Mouse (Mus musculus): Measurements from ENCODE around the gene Plagl2. TPM values are rescaled to one million over a fixed set of nuclear protein-coding genes. Genes with fewer than 3 reads are reported as not detected.
A peak's percentile ranks its signal among the peaks of the same experiment; 100 is the strongest.

The Plagl2 gene
- total RNA-seq, 2 experiments from 2014 or later: 8.3 to 11.9 TPM

DNA sequence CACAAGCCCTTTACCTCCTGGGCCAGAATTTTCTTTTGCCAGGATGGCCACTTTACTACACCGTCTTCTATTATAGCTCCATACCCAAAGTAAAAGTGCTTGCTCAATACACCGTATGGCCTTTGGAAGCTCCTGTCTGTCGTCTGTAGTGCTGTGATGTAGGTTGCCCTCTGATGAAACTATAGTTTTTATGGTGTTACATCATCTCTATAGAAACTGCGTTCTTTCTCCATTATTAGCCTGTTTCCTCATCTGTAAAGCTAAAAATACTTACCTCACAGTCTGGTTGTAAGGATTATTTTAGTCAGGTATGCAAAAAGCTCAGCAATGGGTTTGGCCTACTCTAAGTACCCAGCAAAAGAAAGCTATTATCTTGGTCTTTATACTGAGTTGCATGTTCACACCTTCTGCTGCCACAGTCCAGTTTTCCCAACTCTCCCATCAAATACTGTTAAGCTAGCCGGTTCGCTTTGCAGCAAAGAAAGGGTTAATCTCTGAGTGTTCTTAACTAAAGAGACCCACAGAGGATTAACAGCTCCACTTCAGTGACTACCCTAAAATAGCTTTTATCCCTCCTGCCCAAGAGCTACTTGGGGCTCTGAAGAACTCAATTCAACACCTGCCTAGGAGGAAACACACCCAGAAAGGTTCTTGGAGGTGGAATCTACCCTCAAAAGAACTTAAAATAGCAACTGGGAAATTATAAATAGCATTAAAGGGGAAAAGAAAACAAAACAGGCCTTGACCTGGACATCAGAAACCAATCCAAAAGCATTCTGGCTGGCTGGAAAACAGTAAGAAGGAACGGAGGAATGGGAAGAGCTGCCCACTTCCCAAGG is 2.0 kb downstream of the Plagl2 start:
- no peak for DNase-seq

DNA sequence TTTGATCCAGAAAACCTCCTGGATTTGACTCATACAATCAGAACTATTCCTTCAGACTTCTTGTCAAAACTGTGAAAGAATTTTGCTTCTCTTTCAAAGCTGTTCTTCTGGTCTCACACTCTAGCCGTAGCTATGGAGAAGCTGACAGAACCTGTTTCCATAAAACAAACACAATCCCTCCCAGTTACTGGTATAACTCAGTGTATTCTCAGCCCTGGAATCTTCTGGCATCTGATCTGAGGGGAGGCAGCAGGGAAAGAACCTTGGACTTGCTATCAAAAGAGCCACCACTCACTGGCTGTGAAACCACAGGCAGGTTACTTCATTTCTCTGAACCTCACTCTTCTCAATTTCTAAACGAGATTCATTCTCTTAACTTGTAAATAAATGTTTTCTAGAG is 2.8 kb downstream of the Plagl2 start:
- DNase-seq: no peak

DNA sequence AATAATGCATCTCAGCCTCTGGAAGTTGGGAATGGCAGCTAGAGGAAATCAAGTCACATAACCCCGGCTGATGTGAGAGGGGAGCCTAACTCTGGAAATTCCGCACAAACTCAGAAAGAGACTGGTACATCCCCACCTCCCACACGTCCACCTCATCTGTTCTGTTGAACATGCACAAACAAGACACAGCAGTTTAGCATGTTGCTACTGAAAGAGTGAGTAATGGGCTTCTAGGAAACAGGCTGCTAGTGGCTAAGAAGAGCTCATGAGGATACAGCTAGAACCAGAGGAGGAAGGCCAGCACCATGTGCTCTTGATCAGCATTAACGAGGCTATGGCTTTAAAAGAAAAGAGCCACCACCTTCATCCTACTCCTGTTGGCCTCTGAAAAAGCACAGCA is 3.3 kb downstream of the Plagl2 start:
- DNase-seq: no peak

DNA sequence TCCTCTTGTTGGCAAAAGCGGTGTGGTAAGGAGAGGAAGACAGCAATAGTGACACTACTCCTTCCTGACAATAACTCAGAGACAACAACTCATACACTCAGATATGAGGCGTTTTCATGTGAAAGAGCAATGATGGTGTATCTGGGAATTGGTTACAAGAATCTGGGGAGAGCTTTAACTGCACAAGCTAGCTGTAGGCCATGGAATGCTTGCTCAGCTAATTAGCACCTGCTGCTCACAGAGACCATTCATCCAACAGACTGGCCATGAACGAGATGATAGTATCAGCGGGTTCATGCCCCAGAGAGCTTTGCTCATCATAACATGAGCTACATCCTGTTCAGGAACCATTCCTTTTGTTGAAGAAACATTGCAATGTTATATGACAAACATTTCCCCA is 4.0 kb downstream of the Plagl2 start:
- no peak for DNase-seq

- DNase-seq: no peak
Measured at GRCm38 (mm10) chr2:153228523-153228922, 12.7 kb downstream of the Plagl2 start.

- DNase-seq: no peak
Measured at GRCm38 (mm10) chr2:153227959-153228358, 13.3 kb downstream of the Plagl2 start.

DNA sequence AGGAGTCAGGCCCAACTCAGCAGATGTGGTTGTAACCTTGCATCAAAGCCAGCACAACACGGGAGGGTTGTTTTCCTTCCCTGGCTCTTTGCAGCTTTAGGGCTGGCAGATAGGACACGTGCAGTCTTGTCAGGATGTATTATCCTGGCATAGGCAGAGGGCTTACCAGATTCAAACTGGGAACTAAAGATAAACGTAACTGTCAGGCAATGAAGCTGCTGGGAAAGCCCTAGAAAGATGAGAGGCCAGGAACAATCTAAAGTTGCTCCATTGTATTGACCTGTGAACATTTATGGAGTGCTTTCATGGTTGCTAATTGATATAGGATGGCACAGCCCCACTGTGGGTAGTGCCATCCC is 15.7 kb downstream of the Plagl2 start:
- no peak for DNase-seq

GRCm38 (mm10) chr2:153224946-153225594 is 16.2 kb downstream of the Plagl2 start, which contains the start of gene Tspyl3:
TSS of gene Tspyl3 (minus strand) at chr2:153225441.
- DNase-seq: peak; percentile 40

- DNase-seq: no peak
Measured at GRCm38 (mm10) chr2:153222566-153222965, 18.7 kb downstream of the Plagl2 start.

DNA sequence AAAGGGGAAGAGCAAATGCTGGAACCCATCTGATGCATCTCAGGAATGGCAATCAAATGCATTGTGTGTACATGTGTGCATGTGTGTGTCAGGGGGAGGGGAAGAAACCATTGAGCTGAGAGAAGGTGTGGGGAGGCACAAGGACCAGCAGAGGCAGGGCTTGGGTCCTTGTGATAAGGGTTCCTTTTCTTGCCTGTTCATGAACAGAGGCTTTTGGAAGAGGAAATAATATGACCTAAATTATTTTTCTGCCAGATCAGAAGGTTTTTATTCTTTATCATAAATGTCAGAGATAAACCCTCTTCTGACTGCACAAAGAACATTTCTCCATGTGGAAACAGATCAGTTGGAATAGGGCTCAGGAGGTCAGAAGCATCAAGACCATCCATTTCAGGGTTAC is 19.1 kb downstream of the Plagl2 start:
- no peak for DNase-seq

GRCm38 (mm10) chr2:153221620-153222019 is 19.6 kb downstream of the Plagl2 start:
- DNase-seq: no peak

- DNase-seq: no peak
Measured at GRCm38 (mm10) chr2:153218516-153218915, 22.7 kb downstream of the Plagl2 start.

GRCm38 (mm10) chr2:153217826-153218340 is 23.3 kb downstream of the Plagl2 start:
- DNase-seq: no peak

DNA sequence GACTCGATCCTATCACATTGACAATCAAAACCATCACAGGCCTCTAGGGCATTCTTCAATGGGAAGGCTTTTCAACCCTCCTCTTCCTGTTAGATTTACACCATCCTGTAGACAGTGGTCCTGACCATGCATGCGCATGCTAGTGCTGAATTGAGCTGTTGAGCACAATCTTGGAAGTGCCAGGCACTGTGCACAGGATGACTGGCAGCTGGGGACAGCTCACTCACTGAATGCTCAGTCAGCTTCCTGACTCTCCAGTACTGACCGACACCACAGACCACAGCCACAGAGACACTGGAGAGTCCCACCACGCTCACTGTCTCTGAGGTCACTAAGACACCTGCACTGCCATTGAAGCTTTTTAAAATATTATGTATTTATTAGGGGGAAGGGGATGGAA is 25.8 kb downstream of the Plagl2 start:
- no peak for DNase-seq

- DNase-seq: no peak
Measured at GRCm38 (mm10) chr2:153214771-153215259, 26.4 kb downstream of the Plagl2 start.

DNA sequence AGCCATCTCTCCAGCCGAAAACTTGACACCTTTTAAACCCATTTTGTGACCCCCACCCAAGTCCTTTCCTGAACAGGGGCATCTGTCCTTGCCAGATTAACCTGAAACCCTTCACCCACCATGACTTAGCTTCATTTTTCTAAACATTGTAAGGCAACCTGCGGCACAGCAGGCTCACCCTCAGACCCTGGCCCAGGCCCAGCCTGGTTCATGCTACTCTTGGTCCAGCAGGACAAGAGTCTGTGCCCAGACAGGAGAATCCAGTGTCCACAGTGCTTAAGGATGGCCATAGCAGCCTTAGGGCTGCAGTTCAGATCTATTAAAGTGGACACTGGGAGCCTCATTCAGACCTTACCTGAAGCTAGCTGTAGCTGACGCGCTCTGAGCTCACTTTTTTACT is 27.9 kb downstream of the Plagl2 start:
- no peak for DNase-seq

DNA sequence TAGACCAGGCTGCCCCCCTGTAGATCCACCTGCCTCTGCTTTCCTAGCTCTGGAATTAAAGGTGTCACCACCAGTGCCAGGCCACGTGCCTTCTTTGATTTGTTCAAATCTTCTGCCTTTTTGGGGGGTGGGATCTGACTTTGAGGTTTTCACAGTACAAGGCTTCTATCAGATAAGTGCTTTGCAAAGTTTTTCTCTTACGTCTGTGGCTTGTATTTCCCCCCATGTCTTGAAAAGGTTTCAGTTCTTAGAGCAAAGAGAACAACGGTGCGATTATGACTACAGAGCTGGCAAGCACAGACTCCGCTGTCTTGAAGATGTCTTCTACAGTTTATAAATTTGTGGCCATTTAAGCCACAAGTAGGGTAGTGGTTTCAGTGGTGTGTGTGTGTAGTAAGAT is 29.8 kb downstream of the Plagl2 start:
- DNase-seq: no peak

GRCm38 (mm10) chr2:153209286-153209685 is 31.9 kb downstream of the Plagl2 start:
- DNase-seq: no peak

- no peak for DNase-seq
Measured at GRCm38 (mm10) chr2:153208149-153208548, 33.1 kb downstream of the Plagl2 start.

GRCm38 (mm10) chr2:153202766-153203165 is 38.5 kb downstream of the Plagl2 start:
- DNase-seq: no peak

DNA sequence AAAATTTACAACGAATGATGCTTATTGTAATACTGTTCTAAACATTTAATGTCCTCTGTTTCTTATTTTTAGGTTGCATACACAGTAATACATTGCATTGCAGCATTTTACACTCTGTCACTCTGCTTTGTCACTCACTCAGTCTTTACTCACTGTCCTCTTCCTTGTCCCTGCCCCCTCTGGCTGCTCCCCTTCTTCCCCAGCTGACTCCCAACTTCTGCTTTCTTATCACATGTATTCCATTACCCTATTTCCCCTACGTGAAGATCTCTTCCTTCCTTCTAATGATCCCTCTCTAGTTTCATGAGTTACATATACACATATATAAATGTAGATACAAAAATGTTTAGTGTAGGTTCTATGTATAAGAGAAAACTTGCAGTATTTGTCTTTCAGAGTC is 42.1 kb downstream of the Plagl2 start:
- DNase-seq: no peak

- DNase-seq: no peak
Measured at GRCm38 (mm10) chr2:153198485-153198884, 42.7 kb downstream of the Plagl2 start.

DNA sequence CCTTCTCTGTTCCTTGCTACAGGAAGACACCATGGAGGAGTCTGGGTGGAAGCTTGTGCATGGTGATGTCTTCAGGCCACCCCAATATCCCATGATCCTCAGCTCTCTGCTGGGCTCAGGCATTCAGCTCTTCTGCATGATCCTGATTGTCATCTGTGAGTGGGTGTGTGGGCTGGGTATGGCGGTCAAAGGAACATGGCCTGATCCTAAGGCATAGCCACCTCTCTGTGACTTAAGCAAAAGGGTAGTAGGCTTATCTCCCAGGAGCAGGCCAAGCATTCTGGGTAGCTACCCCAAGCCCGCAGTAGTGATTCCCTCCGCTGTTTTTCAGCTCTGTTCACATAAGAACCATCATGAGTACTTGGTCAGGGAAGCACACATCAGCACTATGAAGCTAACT is 47.0 kb downstream of the Plagl2 start:
- no peak for DNase-seq

DNA sequence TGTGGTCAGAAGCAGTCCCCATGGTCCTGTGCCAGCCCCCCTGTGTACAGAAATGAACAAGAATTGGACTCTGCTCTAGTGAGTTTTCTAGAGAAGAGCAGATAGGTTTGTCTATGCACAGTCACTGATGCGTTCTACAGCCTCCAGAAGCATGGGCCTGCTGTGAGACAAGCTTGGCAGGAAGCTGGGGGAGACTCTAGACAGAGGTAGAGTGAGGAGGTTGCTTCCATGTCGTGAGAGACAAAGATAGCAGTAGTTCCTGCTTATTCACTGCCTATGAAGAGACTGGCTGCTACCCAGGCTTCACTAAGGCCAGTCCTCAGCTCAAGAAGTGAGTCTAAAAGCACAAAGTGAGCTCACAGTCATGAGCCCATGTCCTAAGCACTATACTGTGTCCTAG is 50.0 kb downstream of the Plagl2 start:
- DNase-seq: no peak
